Mouse (Mus musculus): Measurements from ENCODE around the gene Slc12a3. TPM values are rescaled to one million over a fixed set of nuclear protein-coding genes. Genes with fewer than 3 reads are reported as not detected.

Slc12a3 gene
- polyA plus RNA-seq, 1 experiment from 2014 or later = not detected

DNA sequence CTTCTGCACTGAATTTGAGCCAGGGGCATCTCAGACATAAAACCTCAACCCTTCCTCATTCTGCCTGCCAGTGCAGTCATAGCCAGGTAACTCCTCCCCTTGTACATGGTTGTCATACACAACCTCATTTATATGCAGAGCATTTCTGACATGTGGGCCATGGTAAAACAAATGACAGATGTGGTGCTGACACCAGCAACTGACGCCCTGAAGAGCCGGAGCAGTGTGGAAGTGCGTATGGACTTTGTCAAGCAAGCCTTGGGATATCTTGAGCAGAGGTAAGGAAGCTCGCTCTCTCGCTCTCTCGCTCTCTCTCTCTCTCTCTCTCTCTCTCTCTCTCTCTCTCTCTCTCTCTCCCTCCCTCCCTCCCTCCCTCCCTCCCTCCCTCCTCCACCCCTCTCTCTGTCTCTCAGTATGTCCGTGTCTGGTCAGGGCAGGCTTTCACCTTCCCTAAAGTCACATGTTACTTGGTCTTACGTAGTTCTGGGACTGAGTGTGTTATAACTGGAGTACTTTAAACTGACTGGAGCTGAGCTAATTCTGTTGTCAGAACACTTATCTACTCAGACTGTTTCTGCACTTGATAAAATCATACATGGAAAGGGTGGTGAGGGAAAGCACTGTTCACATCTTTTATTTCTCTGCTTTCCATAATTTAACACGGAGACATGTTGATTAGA, 32.5 kb upstream of the Slc12a3 start:
- Histone ChIP-seq H3K27me3 (ENCODE audit: control insufficient read depth, insufficient read depth, low read length) (no peaks in the 10 kb centered on the region), H3K36me3 (ENCODE audit: control insufficient read depth, insufficient read depth, low read length) (no peaks in the 10 kb centered on the region), H3K9me3 (ENCODE audit: control insufficient read depth, low read length) (no peaks in the 10 kb centered on the region), H3K9ac (ENCODE audit: low read length) (no peak overlapping the region), H3K4me1 (ENCODE audit: control insufficient read depth, insufficient read depth, low read length) (no peaks in the 10 kb centered on the region), H3K4me3 (ENCODE audit: low read depth, low read length) (no peak overlapping the region), H3K4me2 (ENCODE audit: low read depth) (no peak overlapping the region), H3K27ac (ENCODE audit: low read depth, low read length) (no peak overlapping the region)
- no peak for ATAC-seq (ENCODE audit: insufficient read depth, low FRiP score, low TSS enrichment)
- 88% methylated on average over 9 of the region's 9 CpGs for WGBS
- no peak for DNase-seq (ENCODE audit: low spot score)

DNA sequence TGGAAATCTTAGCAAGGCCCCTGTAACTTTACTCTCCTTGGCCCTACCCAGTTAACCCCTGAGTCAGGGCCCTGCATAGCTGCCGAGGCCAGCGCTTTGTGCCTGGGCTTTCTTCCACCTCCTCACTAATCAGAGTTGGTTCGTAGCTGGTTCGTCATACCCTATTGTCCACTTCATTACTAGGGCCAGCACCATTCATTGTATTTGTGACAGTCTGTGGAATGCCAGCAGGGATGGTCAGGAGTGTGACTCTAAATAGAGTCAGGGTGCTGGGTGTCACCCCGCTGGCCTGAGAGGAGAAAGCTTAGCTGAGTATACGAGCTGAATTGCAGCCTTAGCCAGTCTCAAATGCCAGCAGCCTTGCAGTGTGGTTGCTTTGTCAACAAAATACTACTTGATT, 31.9 kb upstream of the Slc12a3 start:
- 64% methylated on average over 6 of the region's 6 CpGs for WGBS
- no peak for ATAC-seq (ENCODE audit: insufficient read depth, low FRiP score, low TSS enrichment)
- H3K36me3 ChIP-seq (ENCODE audit: control insufficient read depth, insufficient read depth, low read length) = peaks cover 2% of the 10 kb centered on the region; the same call in 1 of the 2 replicates

DNA sequence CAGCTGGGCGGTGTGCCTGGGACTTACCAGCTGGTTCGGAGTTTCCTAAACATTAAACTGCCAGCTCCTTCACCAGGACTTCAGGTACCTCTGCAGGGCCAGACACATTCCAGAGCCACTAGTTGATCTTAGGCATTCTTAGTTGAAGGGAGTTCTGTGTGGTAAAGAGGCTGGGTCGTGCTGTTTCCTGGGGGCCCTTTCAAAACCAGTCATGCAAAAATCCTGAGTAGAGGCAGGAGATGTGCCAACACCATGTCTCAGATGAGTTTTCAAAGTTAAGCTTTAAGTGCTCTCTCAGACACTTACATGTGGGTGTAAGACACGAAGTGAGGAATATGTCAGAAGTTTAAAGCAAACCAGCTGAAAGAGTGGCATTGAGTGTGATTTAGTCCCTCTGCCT, 28.2 kb upstream of the Slc12a3 start:
- Histone ChIP-seq H3K4me1 (ENCODE audit: control insufficient read depth, insufficient read depth, low read length) (no peaks in the 10 kb centered on the region), H3K27ac (ENCODE audit: low read depth, low read length) (no peak overlapping the region), H3K9ac (ENCODE audit: low read length) (no peak overlapping the region), H3K9me3 (ENCODE audit: control insufficient read depth, low read length) (no peaks in the 10 kb centered on the region), H3K27me3 (ENCODE audit: control insufficient read depth, insufficient read depth, low read length) (no peaks in the 10 kb centered on the region), H3K36me3 (ENCODE audit: control insufficient read depth, insufficient read depth, low read length) (peaks cover 6% of the 10 kb centered on the region), H3K4me2 (ENCODE audit: low read depth) (no peak overlapping the region), H3K4me3 (ENCODE audit: low read depth, low read length) (no peak overlapping the region)
- DNase-seq (ENCODE audit: low spot score) (no peak), ATAC-seq (ENCODE audit: insufficient read depth, low FRiP score, low TSS enrichment) (no peak)
- WGBS = 85% methylated on average over 4 of the region's 4 CpGs

More for the DNA sequence above, 31.9 kb upstream of the Slc12a3 start:
- Histone ChIP-seq H3K27ac (ENCODE audit: low read depth, low read length) (no peak overlapping the region), H3K4me2 (ENCODE audit: low read depth) (no peak overlapping the region), H3K9ac (ENCODE audit: low read length) (no peak overlapping the region), H3K9me3 (ENCODE audit: control insufficient read depth, low read length) (no peaks in the 10 kb centered on the region), H3K4me1 (ENCODE audit: control insufficient read depth, insufficient read depth, low read length) (no peaks in the 10 kb centered on the region), H3K27me3 (ENCODE audit: control insufficient read depth, insufficient read depth, low read length) (no peaks in the 10 kb centered on the region), H3K4me3 (ENCODE audit: low read depth, low read length) (no peak overlapping the region)
- DNase-seq (ENCODE audit: low spot score) = no peak

DNA sequence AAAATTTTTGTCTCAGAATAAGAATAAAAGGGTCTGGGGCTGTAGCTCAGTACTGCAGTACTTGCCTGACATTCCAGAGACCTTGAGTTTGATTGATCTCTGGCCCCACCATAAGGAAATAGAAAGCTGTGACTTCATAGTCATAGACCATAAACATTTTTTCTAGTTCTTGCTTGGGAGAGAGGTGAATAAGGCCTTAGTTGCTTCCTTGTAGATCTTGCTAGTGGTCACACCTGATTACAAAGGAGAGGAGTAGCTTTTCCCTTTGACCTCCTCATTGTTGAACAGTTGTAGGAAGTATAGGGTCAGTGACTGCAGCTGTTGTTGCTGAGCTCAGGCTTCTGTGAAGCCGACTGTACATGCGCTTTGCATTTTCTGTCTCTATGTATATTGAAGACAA, 24.6 kb upstream of the Slc12a3 start:
- Histone ChIP-seq H3K4me1 (ENCODE audit: control insufficient read depth, insufficient read depth, low read length) (no peaks in the 10 kb centered on the region), H3K36me3 (ENCODE audit: control insufficient read depth, insufficient read depth, low read length) (peaks cover 8% of the 10 kb centered on the region), H3K4me3 (ENCODE audit: low read depth, low read length) (no peak overlapping the region), H3K9me3 (ENCODE audit: control insufficient read depth, low read length) (no peaks in the 10 kb centered on the region), H3K9ac (ENCODE audit: low read length) (no peak overlapping the region), H3K27me3 (ENCODE audit: control insufficient read depth, insufficient read depth, low read length) (no peaks in the 10 kb centered on the region), H3K27ac (ENCODE audit: low read depth, low read length) (no peak overlapping the region), H3K4me2 (ENCODE audit: low read depth) (no peak overlapping the region)
- ATAC-seq (ENCODE audit: insufficient read depth, low FRiP score, low TSS enrichment) (no peak), DNase-seq (ENCODE audit: low spot score) (no peak)
- WGBS = 91% methylated on average over 2 of the region's 2 CpGs

DNA sequence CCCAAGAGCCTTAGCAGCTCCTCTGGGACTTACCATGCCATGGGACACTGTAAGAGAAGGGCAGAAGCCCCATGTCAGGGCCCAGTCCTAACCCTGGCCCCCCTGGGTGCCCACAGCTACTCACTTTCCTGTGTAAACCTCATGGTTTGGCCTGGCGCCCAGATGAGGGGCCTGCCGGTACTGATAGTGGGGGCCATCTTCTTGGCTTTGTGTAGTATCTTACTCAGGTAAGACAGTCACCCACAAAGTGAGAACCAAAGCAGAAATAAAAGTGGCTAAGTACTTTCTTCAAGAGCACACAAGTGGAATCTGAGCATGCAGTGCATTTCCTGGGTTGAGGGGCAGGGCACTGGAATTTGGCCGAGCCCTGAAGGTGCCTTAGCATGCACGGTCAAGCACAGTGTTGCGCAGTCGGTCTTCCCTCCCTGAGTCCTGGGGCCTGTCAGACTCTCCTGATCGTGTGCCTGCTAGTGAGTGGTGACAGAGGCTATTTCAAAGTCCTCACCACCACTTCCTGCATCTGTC, 21.9 kb upstream of the Slc12a3 start:
- Histone ChIP-seq H3K4me3 (ENCODE audit: low read depth, low read length) (no peak overlapping the region), H3K36me3 (ENCODE audit: control insufficient read depth, insufficient read depth, low read length) (peaks cover 6% of the 10 kb centered on the region), H3K9ac (ENCODE audit: low read length) (no peak overlapping the region), H3K4me2 (ENCODE audit: low read depth) (no peak overlapping the region), H3K4me1 (ENCODE audit: control insufficient read depth, insufficient read depth, low read length) (no peaks in the 10 kb centered on the region), H3K27ac (ENCODE audit: low read depth, low read length) (no peak overlapping the region), H3K9me3 (ENCODE audit: control insufficient read depth, low read length) (no peaks in the 10 kb centered on the region), H3K27me3 (ENCODE audit: control insufficient read depth, insufficient read depth, low read length) (no peaks in the 10 kb centered on the region)
- WGBS = 95% methylated on average over 7 of the region's 7 CpGs
- DNase-seq (ENCODE audit: low spot score) = no peak
- ATAC-seq (ENCODE audit: insufficient read depth, low FRiP score, low TSS enrichment) = no peak

DNA sequence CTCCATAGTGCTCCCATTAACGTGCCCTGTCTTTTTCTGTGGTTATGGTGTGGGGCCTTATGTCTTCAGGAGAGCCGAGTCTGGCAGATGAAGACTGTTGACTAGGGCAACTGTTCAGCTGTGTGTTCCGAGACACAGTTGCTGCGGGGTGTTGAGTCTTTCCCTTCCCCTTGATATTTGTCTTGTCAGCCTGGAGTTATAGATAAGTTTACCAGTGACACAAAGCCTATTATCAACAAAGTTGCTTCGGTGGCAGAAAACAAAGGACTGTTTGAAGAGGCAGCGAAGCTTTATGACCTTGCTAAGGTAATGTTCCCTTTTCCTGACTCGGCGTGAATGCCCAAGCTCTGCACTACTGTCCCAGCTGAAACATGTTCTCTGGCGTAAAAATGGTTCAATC, 21.3 kb upstream of the Slc12a3 start:
- Histone ChIP-seq H3K9ac (ENCODE audit: low read length) (no peak overlapping the region), H3K27ac (ENCODE audit: low read depth, low read length) (no peak overlapping the region), H3K9me3 (ENCODE audit: control insufficient read depth, low read length) (no peaks in the 10 kb centered on the region), H3K27me3 (ENCODE audit: control insufficient read depth, insufficient read depth, low read length) (no peaks in the 10 kb centered on the region), H3K4me2 (ENCODE audit: low read depth) (no peak overlapping the region), H3K36me3 (ENCODE audit: control insufficient read depth, insufficient read depth, low read length) (peaks cover 6% of the 10 kb centered on the region), H3K4me3 (ENCODE audit: low read depth, low read length) (no peak overlapping the region), H3K4me1 (ENCODE audit: control insufficient read depth, insufficient read depth, low read length) (no peaks in the 10 kb centered on the region)
- DNase-seq (ENCODE audit: low spot score) = no peak
- WGBS = 75% methylated on average over 9 of the region's 9 CpGs
- no peak for ATAC-seq (ENCODE audit: insufficient read depth, low FRiP score, low TSS enrichment)

DNA sequence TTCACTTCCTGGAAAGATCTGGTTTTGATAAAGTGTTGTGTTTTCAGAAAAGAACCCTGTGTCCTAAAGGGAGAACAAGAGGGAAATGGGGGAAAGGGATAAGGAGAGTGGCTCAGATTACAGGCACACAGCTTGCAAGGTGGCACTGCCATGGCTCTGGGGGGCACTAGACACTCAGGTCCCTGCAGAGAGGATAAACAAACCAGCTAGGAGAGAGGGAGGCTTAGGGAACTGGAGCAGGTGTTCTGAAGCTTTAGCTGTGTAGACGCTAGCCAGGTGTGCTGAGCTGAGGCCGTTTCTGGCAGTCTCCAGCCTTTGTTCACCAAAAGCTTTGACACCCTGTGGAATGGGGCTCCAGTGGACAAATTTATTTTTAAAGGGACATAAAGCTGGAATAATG, 14.9 kb upstream of the Slc12a3 start:
- H3K36me3 ChIP-seq (ENCODE audit: control insufficient read depth, insufficient read depth, low read length) = no peaks in the 10 kb centered on the region; the same call in 1 of the 2 replicates
- ATAC-seq (ENCODE audit: insufficient read depth, low FRiP score, low TSS enrichment) = no peak
- no peaks in the 10 kb centered on the region for H3K27me3 ChIP-seq (ENCODE audit: control insufficient read depth, insufficient read depth, low read length)
- H3K9me3 ChIP-seq (ENCODE audit: control insufficient read depth, low read length) = no peaks in the 10 kb centered on the region
- H3K4me1 ChIP-seq (ENCODE audit: control insufficient read depth, insufficient read depth, low read length) = no peaks in the 10 kb centered on the region
- H3K4me3 ChIP-seq (ENCODE audit: low read depth, low read length) = no peak overlapping the region
- no peak for DNase-seq (ENCODE audit: low spot score)
- WGBS = 92% methylated on average over 2 of the region's 2 CpGs
- H3K27ac ChIP-seq (ENCODE audit: low read depth, low read length) = no peak overlapping the region
- no peak overlapping the region for H3K4me2 ChIP-seq (ENCODE audit: low read depth)
- no peak overlapping the region for H3K9ac ChIP-seq (ENCODE audit: low read length)

DNA sequence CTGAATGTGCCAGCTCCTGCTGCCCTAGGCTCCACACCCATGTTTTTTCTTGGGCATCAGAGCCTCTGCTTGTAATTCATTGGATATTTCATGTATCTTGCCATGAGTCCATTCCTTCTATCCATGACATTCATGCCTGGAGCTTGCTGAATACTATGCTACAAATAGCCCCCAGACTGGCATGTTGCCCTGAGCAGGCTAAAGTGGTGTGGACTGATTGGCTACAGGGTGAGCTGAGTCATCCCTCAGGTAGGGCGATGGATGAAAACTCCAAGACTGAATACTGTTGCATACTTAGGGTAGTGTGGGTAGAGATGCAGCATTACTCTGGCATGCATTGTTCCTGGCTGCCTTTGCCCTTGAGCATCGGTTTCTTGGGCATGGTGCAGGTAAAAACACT, 11.8 kb upstream of the Slc12a3 start:
- no peak overlapping the region for H3K9ac ChIP-seq (ENCODE audit: low read length)
- no peak for ATAC-seq (ENCODE audit: insufficient read depth, low FRiP score, low TSS enrichment)
- WGBS = 88% methylated on average over 2 of the region's 2 CpGs
- H3K4me3 ChIP-seq (ENCODE audit: low read depth, low read length) = no peak overlapping the region
- H3K27me3 ChIP-seq (ENCODE audit: control insufficient read depth, insufficient read depth, low read length) = no peaks in the 10 kb centered on the region
- H3K36me3 ChIP-seq (ENCODE audit: control insufficient read depth, insufficient read depth, low read length) = no peaks in the 10 kb centered on the region; the same call in 1 of the 2 replicates
- H3K27ac ChIP-seq (ENCODE audit: low read depth, low read length) = no peak overlapping the region
- no peak for DNase-seq (ENCODE audit: low spot score)
- no peak overlapping the region for H3K4me2 ChIP-seq (ENCODE audit: low read depth)
- H3K4me1 ChIP-seq (ENCODE audit: control insufficient read depth, insufficient read depth, low read length) = no peaks in the 10 kb centered on the region
- no peaks in the 10 kb centered on the region for H3K9me3 ChIP-seq (ENCODE audit: control insufficient read depth, low read length)

DNA sequence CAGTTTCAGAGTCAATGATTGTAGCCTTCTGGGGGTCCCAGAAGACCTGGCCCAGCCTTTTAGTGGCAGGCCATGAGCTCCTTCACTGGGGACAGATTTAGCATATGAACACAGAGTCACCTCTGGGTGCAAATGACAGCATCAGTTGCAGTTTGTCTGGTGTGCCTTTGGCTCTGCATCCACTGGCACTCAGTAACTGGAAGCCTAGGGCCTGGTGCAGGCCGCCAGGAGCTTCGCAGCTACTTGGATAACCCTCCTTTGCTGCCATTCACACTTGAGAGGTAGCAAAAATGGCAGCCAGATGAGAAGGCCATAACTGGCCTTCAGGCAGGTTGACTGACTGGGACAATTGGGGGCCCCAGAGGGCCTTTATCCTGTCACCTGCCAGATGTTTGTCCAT, 11.3 kb upstream of the Slc12a3 start:
- Histone ChIP-seq H3K9ac (ENCODE audit: low read length) (no peak overlapping the region), H3K36me3 (ENCODE audit: control insufficient read depth, insufficient read depth, low read length) (no peaks in the 10 kb centered on the region; the same call in 1 of the 2 replicates), H3K27me3 (ENCODE audit: control insufficient read depth, insufficient read depth, low read length) (no peaks in the 10 kb centered on the region), H3K4me2 (ENCODE audit: low read depth) (no peak overlapping the region), H3K4me1 (ENCODE audit: control insufficient read depth, insufficient read depth, low read length) (no peaks in the 10 kb centered on the region), H3K9me3 (ENCODE audit: control insufficient read depth, low read length) (no peaks in the 10 kb centered on the region), H3K4me3 (ENCODE audit: low read depth, low read length) (no peak overlapping the region), H3K27ac (ENCODE audit: low read depth, low read length) (no peak overlapping the region)
- DNase-seq (ENCODE audit: low spot score) (no peak), ATAC-seq (ENCODE audit: insufficient read depth, low FRiP score, low TSS enrichment) (no peak)
- WGBS = 88% methylated on average over 2 of the region's 2 CpGs
